Mouse (Mus musculus) heart, embryonic 11.5 days (tissue): ENCODE measurements at regions not wholly inside any gene's neighbourhood (a gene's known extent, or its start where the extent isn't known, plus 50 kb on each side); places are given as distances from the start of the nearest gene placed in this dataset.
A peak's percentile ranks its signal among the peaks of the same experiment; 100 is the strongest.

Experiments
- ATAC-seq: fragments of 200-750 bp; cut with Nextera tagmentation; replicated peaks from 2 replicates; pipeline ENCODE4 v1.8.0; 2017; ENCODE audit warnings: moderate library complexity; ENCODE audit not compliant: insufficient number of reproducible peaks, low FRiP score, low TSS enrichment
- H3K27ac ChIP-seq: fragments of 300-500 bp; sonication (generic); 2 replicates; pipeline ENCODE4 v1.5.1; 2014; ENCODE audit warnings: mild to moderate bottlenecking, low read depth, low read length
- H3K27me3 ChIP-seq: fragments of 300-500 bp; sonication (generic); 2 replicates; pipeline ENCODE4 v1.6.1; 2014; ENCODE audit warnings: mild to moderate bottlenecking, low read length, mixed read lengths; ENCODE audit not compliant: control insufficient read depth, insufficient read depth
- H3K36me3 ChIP-seq: fragments of 300-500 bp; sonication (generic); 2 replicates; pipeline ENCODE4 v1.6.1; 2014; ENCODE audit warnings: mild to moderate bottlenecking, low read length, moderate library complexity, mixed read lengths; ENCODE audit not compliant: control insufficient read depth, insufficient read depth
- H3K4me1 ChIP-seq: fragments of 300-500 bp; sonication (generic); 2 replicates; pipeline ENCODE4 v1.6.1; 2014; ENCODE audit warnings: low read length; ENCODE audit not compliant: control insufficient read depth, insufficient read depth
- H3K4me2 ChIP-seq: fragments of 300-500 bp; sonication (generic); 2 replicates; pipeline ENCODE4 v1.6.1; 2014; ENCODE audit warnings: mild to moderate bottlenecking, moderate library complexity
- H3K4me3 ChIP-seq: fragments of 300-500 bp; sonication (generic); 2 replicates; pipeline ENCODE4 v1.5.1; 2014; ENCODE audit warnings: low read depth, low read length
- H3K9ac ChIP-seq: fragments of 300-500 bp; sonication (generic); 2 replicates; pipeline ENCODE4 v1.6.1; 2014; ENCODE audit warnings: mild to moderate bottlenecking, low read depth, low read length, moderate library complexity
- H3K9me3 ChIP-seq: fragments of 300-500 bp; sonication (generic); replicated peaks from 2 replicates; pipeline ENCODE4 v1.6.1; 2016; ENCODE audit warnings: low read length; ENCODE audit not compliant: control insufficient read depth
- WGBS: fragments of 180-500 bp; shearing (Covaris S2); extraction: QIAGEN DNeasy Blood & Tissue Kit; methylation state at CpG from one replicate; pipeline ENCODE4 v1.1.7; 2014; ENCODE audit not compliant: insufficient replicate concordance; 5-methylcytosine and 5-hydroxymethylcytosine counted together

DNA sequence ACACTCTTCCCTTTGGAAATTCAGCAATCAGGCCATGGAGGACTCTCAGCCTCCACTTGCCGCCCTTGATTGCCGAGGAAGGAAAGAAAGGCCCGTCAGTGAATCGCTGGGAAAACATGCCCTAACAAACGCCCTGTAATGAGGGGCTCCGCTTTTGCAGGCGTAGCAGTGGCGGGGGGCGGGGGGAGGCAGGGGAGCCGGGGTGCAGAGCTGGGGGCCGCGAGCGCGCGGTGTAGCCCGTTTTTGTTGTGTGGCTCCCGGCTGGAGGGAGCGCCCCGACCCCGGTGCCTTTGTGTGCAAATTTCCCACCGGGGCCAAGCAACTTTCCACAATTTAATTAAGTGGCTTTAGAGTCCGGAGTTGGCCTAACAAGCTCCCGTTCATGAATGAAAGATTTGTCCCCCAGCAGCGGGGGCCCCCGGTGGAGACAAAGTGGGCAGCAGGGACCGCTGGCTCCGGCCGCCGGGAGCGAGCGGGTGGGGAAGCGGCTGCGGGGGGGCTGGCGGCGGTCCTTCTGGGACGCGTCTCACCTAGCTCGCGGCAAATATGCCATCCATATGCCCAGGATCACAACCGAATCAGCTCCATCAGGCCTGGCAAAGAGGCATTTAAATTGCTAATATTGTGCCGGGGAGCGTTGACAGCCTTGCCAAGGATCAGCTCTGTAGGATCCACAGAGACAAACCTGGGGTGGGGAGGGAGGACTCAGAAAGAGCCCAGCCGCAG, 333.0 kb downstream of the 3100002H09Rik start:
- Histone ChIP-seq H3K4me3 (peak overlapping the region; percentile 54), H3K4me1 (peaks cover 3% of the 10 kb centered on the region; the same call in 1 of the 2 replicates), H3K36me3 (no peaks in the 10 kb centered on the region), H3K27me3 (peaks cover 10% of the 10 kb centered on the region; the same call in 1 of the 2 replicates), H3K27ac (no peak overlapping the region), H3K9ac (peak overlapping the region; percentile 67), H3K4me2 (peak overlapping the region; percentile 97), H3K9me3 (no peaks in the 10 kb centered on the region)
- no peak for ATAC-seq
- 1% methylated on average over 43 of the region's 43 CpGs for WGBS

DNA sequence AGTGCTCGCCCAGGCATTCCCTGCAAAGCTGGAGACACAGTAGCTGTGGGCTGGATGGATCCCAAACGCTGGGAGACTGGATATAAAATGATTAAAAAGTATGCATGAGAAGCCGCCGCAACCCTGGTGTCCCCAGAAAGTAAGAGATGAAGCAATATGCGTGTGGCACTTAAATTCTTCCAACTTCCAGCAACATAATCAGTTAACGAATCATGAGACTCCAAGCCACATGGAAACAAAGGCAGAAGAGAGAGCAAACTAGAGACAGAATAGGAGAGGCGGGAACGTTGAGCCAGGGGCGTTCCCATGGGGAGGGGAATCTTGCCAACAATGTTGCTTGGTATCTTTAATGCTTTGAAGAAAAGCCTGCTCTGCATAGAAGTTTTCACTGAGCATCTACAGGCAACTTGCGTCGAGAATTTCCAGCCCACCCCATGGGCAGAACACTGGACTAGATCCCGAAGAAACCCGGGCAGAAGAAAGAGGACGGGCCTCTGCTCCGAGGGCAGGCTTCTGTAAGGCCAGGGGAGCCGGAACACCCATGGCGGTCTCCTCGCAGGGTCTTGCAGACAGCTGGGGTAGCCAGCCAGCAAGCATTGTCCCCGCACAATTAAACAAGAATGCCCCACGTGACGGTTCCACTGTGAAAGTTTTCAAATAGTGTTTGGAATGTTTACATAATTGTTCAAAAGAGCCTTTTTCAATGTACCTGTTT, 333.7 kb downstream of the 3100002H09Rik start:
- peak overlapping the region; percentile 54 for H3K4me3 ChIP-seq
- ATAC-seq: no peak
- H3K27me3 ChIP-seq: peaks cover 10% of the 10 kb centered on the region; the same call in 1 of the 2 replicates
- H3K27ac ChIP-seq: no peak overlapping the region
- H3K4me1 ChIP-seq: peaks cover 3% of the 10 kb centered on the region; the same call in 1 of the 2 replicates
- no peaks in the 10 kb centered on the region for H3K9me3 ChIP-seq
- 9% methylated on average over 21 of the region's 21 CpGs for WGBS
- H3K36me3 ChIP-seq: no peaks in the 10 kb centered on the region
- peak overlapping the region; percentile 67 for H3K9ac ChIP-seq
- H3K4me2 ChIP-seq: peak overlapping the region; percentile 97

- H3K9me3 ChIP-seq: no peaks in the 10 kb centered on the region
- H3K4me1 ChIP-seq: peaks cover 3% of the 10 kb centered on the region; the same call in 1 of the 2 replicates
- H3K4me2 ChIP-seq: no peak overlapping the region
- 68% methylated on average over 2 of the region's 2 CpGs for WGBS
- H3K27me3 ChIP-seq: peaks cover under 1% of the 10 kb centered on the region; the same call in 1 of the 2 replicates
- no peak overlapping the region for H3K4me3 ChIP-seq
- no peak overlapping the region for H3K9ac ChIP-seq
- H3K27ac ChIP-seq: no peak overlapping the region
- H3K36me3 ChIP-seq: no peaks in the 10 kb centered on the region
- ATAC-seq: no peak
Measured at GRCm38 (mm10) chr4:124272002-124272401, 338.6 kb downstream of the 3100002H09Rik start.

- H3K4me3 ChIP-seq: no peak overlapping the region
- no peak overlapping the region for H3K9ac ChIP-seq
- H3K27me3 ChIP-seq: no peaks in the 10 kb centered on the region
- H3K4me1 ChIP-seq: no peaks in the 10 kb centered on the region
- ATAC-seq: no peak
- WGBS: 70% methylated on average over 4 of the region's 4 CpGs
- H3K36me3 ChIP-seq: no peaks in the 10 kb centered on the region
- H3K4me2 ChIP-seq: no peak overlapping the region
- no peaks in the 10 kb centered on the region for H3K9me3 ChIP-seq
- no peak overlapping the region for H3K27ac ChIP-seq
Measured at GRCm38 (mm10) chr4:124268404-124268803, 342.2 kb downstream of the 3100002H09Rik start.

- ATAC-seq: no peak
- Histone ChIP-seq H3K4me1 (no peaks in the 10 kb centered on the region), H3K36me3 (no peaks in the 10 kb centered on the region), H3K27ac (no peak overlapping the region), H3K9ac (no peak overlapping the region), H3K4me2 (no peak overlapping the region), H3K27me3 (no peaks in the 10 kb centered on the region), H3K9me3 (no peaks in the 10 kb centered on the region), H3K4me3 (no peak overlapping the region)
- WGBS: 52% methylated on average over 4 of the region's 4 CpGs
Measured at GRCm38 (mm10) chr4:124266573-124266972, 344.0 kb downstream of the 3100002H09Rik start.

GRCm38 (mm10) chr4:124265527-124265926, 345.1 kb downstream of the 3100002H09Rik start:
- Histone ChIP-seq H3K9ac (no peak overlapping the region), H3K4me2 (no peak overlapping the region), H3K36me3 (no peaks in the 10 kb centered on the region), H3K4me1 (no peaks in the 10 kb centered on the region), H3K27ac (no peak overlapping the region), H3K27me3 (no peaks in the 10 kb centered on the region), H3K9me3 (no peaks in the 10 kb centered on the region), H3K4me3 (no peak overlapping the region)
- WGBS: 64% methylated on average over 15 of the region's 15 CpGs
- ATAC-seq: no peak

- H3K9ac ChIP-seq: no peak overlapping the region
- H3K9me3 ChIP-seq: no peaks in the 10 kb centered on the region
- WGBS: 40% methylated on average over 9 of the region's 9 CpGs
- H3K27ac ChIP-seq: no peak overlapping the region
- no peaks in the 10 kb centered on the region for H3K36me3 ChIP-seq
- no peaks in the 10 kb centered on the region for H3K4me1 ChIP-seq
- no peak overlapping the region for H3K4me3 ChIP-seq
- H3K4me2 ChIP-seq: no peak overlapping the region
- peaks cover 3% of the 10 kb centered on the region; the same call in 1 of the 2 replicates for H3K27me3 ChIP-seq
- no peak for ATAC-seq
Measured at GRCm38 (mm10) chr4:124257006-124257405, 339.2 kb upstream of the 4930535I16Rik start.

DNA sequence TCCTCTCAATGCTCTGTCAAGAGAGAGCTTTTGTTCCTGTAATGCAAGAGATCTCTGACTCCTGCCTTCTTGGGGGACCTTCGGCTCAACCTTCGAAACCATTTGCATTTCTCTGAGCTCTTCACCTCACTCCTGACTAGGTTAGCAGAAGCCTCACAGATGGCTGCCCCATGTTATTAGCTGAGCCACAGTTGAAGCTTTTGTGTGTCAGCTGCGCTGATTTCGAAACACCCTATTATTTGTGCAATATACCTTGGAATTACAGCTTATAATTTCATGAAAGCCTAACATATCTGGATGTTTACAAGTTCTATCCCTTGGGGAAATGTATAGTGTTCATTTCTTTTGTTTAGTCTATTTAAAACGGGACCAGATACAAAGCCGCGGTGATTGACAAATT, 338.7 kb upstream of the 4930535I16Rik start:
- H3K4me2 ChIP-seq: no peak overlapping the region
- no peaks in the 10 kb centered on the region for H3K9me3 ChIP-seq
- H3K4me1 ChIP-seq: no peaks in the 10 kb centered on the region
- no peak overlapping the region for H3K4me3 ChIP-seq
- no peak for ATAC-seq
- WGBS: 75% methylated on average over 7 of the region's 7 CpGs
- H3K27me3 ChIP-seq: peaks cover 3% of the 10 kb centered on the region; the same call in 1 of the 2 replicates
- H3K27ac ChIP-seq: no peak overlapping the region
- no peak overlapping the region for H3K9ac ChIP-seq
- no peaks in the 10 kb centered on the region for H3K36me3 ChIP-seq
